ENCODE assay signal across 8 mouse cellular contexts in genomic region chr7:98071620-98072019, GRCm38 (mm10). TPM values are rescaled to one million over a fixed set of nuclear protein-coding genes. Genes with fewer than 3 reads are reported as not detected.
A peak's percentile ranks its signal among the peaks of the same experiment; 100 is the strongest.
DNase-seq lines count a peak whose midpoint lies in the region; ATAC-seq and TF ChIP-seq lines count a peak whose summit lies in the region.

No protein-coding gene starts in this region.

- DNase-seq in 3T3-L1 (ENCODE audit: low read depth, low spot score): peak; percentile 74
- peak; percentile 66 for DNase-seq in adrenal gland, adult 8-10 months
- DNase-seq in embryo, embryonic 11.5 days (ENCODE audit: low read depth, low spot score): peak; percentile 75
- peak; percentile 76 to 88 for DNase-seq in heart, adult 2 months
- peak; percentile 55 for DNase-seq in liver, adult 2 months (ENCODE audit: extremely low read depth, low read depth, low spot score)
- peak; percentile 85 for DNase-seq in naive thymus-derived CD4-positive, alpha-beta T cell, adult 2 months (ENCODE audit: low read depth)

- H3K9ac ChIP-seq in heart, adult 2 months (ENCODE audit: low read depth, low read length): no peak overlapping the region
- H3K9ac ChIP-seq in kidney, embryonic 16.5 days (replicated peaks; ENCODE audit: low read length): no peak overlapping the region
- no peak overlapping the region for H3K9ac ChIP-seq in liver, adult 2 months (ENCODE audit: low read depth, low read length)
- H3K9ac ChIP-seq in stomach, embryonic 15.5 days: no peak overlapping the region

- no peaks in the 10 kb centered on the region for H3K9me3 ChIP-seq in kidney, embryonic 16.5 days (ENCODE audit: low read length)
- H3K9me3 ChIP-seq in stomach, embryonic 15.5 days: no peaks in the 10 kb centered on the region

- H3K36me3 ChIP-seq in heart, adult 2 months (ENCODE audit: control insufficient read depth, insufficient read depth, low read length): no peaks in the 10 kb centered on the region
- H3K36me3 ChIP-seq in kidney, embryonic 16.5 days (ENCODE audit: insufficient read depth, low read length): 0 out of 2 replicates have a peak, but pooled peaks cover under 1% of the 10 kb centered on the region
- peaks cover 10% of the 10 kb centered on the region; the same call in 1 of the 2 replicates for H3K36me3 ChIP-seq in liver, adult 2 months (ENCODE audit: control insufficient read depth, insufficient read depth, low read length)
- no peaks in the 10 kb centered on the region for H3K36me3 ChIP-seq in stomach, embryonic 15.5 days

- intact Hi-C loops in heart, adult 2 months (cut with DNase I): loop anchor here (1.0 to 2.0 kb wide), 2 partner anchors 15 to 49 kb away; no protein-coding TSS in a partner anchor

- ATAC-seq in kidney, embryonic 16.5 days (ENCODE audit: low FRiP score, low TSS enrichment): peak; percentile 59
- 0 out of 2 replicates have a peak, but pooled peaks have one; percentile 42 for ATAC-seq in stomach, embryonic 15.5 days (ENCODE audit: insufficient read depth, low FRiP score, low read depth)

- no peak overlapping the region for H3K4me2 ChIP-seq in kidney, embryonic 16.5 days (replicated peaks; ENCODE audit: low read depth, low read length)
- H3K4me2 ChIP-seq in stomach, embryonic 15.5 days: no peak overlapping the region

- H3K79me2 ChIP-seq in heart, adult 2 months (replicated peaks; ENCODE audit: control insufficient read depth, insufficient read depth, low read length): no peaks in the 10 kb centered on the region
- H3K79me2 ChIP-seq in liver, adult 2 months (ENCODE audit: control insufficient read depth, insufficient read depth, low read length): no peaks in the 10 kb centered on the region; the same call in 1 of the 2 replicates

- no peak; the same call in 1 of the 2 replicates for TF ChIP-seq CTCF in heart, adult 2 months (IDR thresholded peaks at IDR 0.05)
- peak; percentile 99 for TF ChIP-seq CTCF in liver, adult 2 months (IDR thresholded peaks at IDR 0.05; ENCODE audit: low read depth, low read length)

- no peaks in the 10 kb centered on the region for H3K4me1 ChIP-seq in heart, adult 2 months (ENCODE audit: control insufficient read depth, insufficient read depth, low read length)
- H3K4me1 ChIP-seq in kidney, embryonic 16.5 days (ENCODE audit: insufficient read depth, low read length): no peaks in the 10 kb centered on the region
- no peaks in the 10 kb centered on the region for H3K4me1 ChIP-seq in liver, adult 2 months (ENCODE audit: control insufficient read depth, insufficient read depth, low read length)
- no peaks in the 10 kb centered on the region for H3K4me1 ChIP-seq in stomach, embryonic 15.5 days

- H3K27me3 ChIP-seq in heart, adult 2 months (ENCODE audit: control insufficient read depth, insufficient read depth, low read length): no peaks in the 10 kb centered on the region
- H3K27me3 ChIP-seq in kidney, embryonic 16.5 days (ENCODE audit: insufficient read depth, low read length): no peaks in the 10 kb centered on the region
- H3K27me3 ChIP-seq in liver, adult 2 months (ENCODE audit: control insufficient read depth, insufficient read depth, low read length): no peaks in the 10 kb centered on the region
- H3K27me3 ChIP-seq in stomach, embryonic 15.5 days (replicated peaks): no peaks in the 10 kb centered on the region

- WGBS in heart, adult 2 months: 24% methylated on average over 5 of the region's 5 CpGs
- WGBS in kidney, embryonic 16.5 days: 29% methylated on average over 5 of the region's 5 CpGs
- WGBS in liver, adult 2 months: 32% methylated on average over 5 of the region's 5 CpGs
- 29% methylated on average over 5 of the region's 5 CpGs for WGBS in stomach, embryonic 15.5 days

- TF ChIP-seq EP300 in heart, adult 2 months (IDR thresholded peaks at IDR 0.05; ENCODE audit: insufficient read depth, low read depth, low read length): peak; percentile 83; the same call in 1 of the 2 replicates

- TF ChIP-seq POLR2A in heart, adult 2 months (IDR thresholded peaks at IDR 0.05; ENCODE audit: insufficient read depth, low read depth, low read length): no peak
- no peak for TF ChIP-seq POLR2A in liver, adult 2 months (IDR thresholded peaks at IDR 0.05; ENCODE audit: extremely low read depth, insufficient read depth, low read length)

- H3K27ac ChIP-seq in heart, adult 2 months: no peak overlapping the region
- H3K27ac ChIP-seq in kidney, embryonic 16.5 days (ENCODE audit: low read length): no peak overlapping the region
- H3K27ac ChIP-seq in liver, adult 2 months (replicated peaks; ENCODE audit: insufficient read depth, low read depth, low read length): no peak overlapping the region
- H3K27ac ChIP-seq in stomach, embryonic 15.5 days: no peak overlapping the region

- H3K4me3 ChIP-seq in heart, adult 2 months: no peak overlapping the region
- no peak overlapping the region for H3K4me3 ChIP-seq in kidney, embryonic 16.5 days (ENCODE audit: low read length)
- H3K4me3 ChIP-seq in liver, adult 2 months (ENCODE audit: insufficient read depth, low read depth, low read length): no peak overlapping the region
- no peak overlapping the region for H3K4me3 ChIP-seq in stomach, embryonic 15.5 days (replicated peaks)

RNA-seq across cellular contexts. Expression of gene Myo7a, which starts 47.7 kb away (rescaled TPM):
- 100 to 1,000 TPM; 160 to 412 (median 278) TPM for total RNA-seq in adrenal gland, adult 8-10 months (2022)
- total RNA-seq in heart, adult 2 months (2021): 1 to 10 TPM; 4.5 to 5.9 TPM
- polyA plus RNA-seq in heart, adult 2 months (2012; rRNA removed): 7.1 and 10.8 TPM in 2 replicates
- 15.2 and 18.5 TPM in 2 replicates for polyA plus RNA-seq in kidney, embryonic 16.5 days (2015; fragmentation: Nextera tagmentation; extraction: Ambion mirVana)
- total RNA-seq in liver, adult 2 months (2014; rRNA removed): 7.0 and 11.5 TPM in 2 replicates
- 8.2 and 11.0 TPM in 2 replicates for polyA plus RNA-seq in liver, adult 2 months (2012; rRNA removed)
- 9.3 and 11.4 TPM in 2 replicates for polyA plus RNA-seq in stomach, embryonic 15.5 days (2015; fragmentation: Nextera tagmentation; extraction: Ambion mirVana)
